Mouse (Mus musculus): ENCODE measurements around the gene Pqbp1. TPM values are rescaled to one million over a fixed set of nuclear protein-coding genes. Genes with fewer than 3 reads are reported as not detected.
"Not testable (repeated sequence)": the region's sequence is repeated elsewhere in the genome, so short reads cannot be mapped to it uniquely, and the experiment has no call there.

The Pqbp1 gene
- total RNA-seq (2021), result 100 to 1,000 TPM; 120 to 121 TPM
- long read RNA-seq, experiment 1, transcript Pqbp1-203 (7 exons, 1,148 nt), result major isoform, 36 of 85 reads
- long read RNA-seq, experiment 1, transcript Pqbp1-201 (7 exons, 1,104 nt), result minor isoform, 30 of 85 reads
- long read RNA-seq, experiment 1, partial matches to known transcripts, result 4 of 85 reads
- long read RNA-seq, experiment 1, other reads (novel, unspliced or antisense), result 13 of 85 reads
- long read RNA-seq, experiment 2, transcript Pqbp1-201 (7 exons, 1,104 nt), result major isoform, 21 of 30 reads
- long read RNA-seq, experiment 2, transcript Pqbp1-203 (7 exons, 1,148 nt), result minor isoform, 6 of 30 reads
- long read RNA-seq, experiment 2, partial matches to known transcripts, result 0 of 30 reads
- long read RNA-seq, experiment 2, other reads (novel, unspliced or antisense), result 2 of 30 reads

DNA sequence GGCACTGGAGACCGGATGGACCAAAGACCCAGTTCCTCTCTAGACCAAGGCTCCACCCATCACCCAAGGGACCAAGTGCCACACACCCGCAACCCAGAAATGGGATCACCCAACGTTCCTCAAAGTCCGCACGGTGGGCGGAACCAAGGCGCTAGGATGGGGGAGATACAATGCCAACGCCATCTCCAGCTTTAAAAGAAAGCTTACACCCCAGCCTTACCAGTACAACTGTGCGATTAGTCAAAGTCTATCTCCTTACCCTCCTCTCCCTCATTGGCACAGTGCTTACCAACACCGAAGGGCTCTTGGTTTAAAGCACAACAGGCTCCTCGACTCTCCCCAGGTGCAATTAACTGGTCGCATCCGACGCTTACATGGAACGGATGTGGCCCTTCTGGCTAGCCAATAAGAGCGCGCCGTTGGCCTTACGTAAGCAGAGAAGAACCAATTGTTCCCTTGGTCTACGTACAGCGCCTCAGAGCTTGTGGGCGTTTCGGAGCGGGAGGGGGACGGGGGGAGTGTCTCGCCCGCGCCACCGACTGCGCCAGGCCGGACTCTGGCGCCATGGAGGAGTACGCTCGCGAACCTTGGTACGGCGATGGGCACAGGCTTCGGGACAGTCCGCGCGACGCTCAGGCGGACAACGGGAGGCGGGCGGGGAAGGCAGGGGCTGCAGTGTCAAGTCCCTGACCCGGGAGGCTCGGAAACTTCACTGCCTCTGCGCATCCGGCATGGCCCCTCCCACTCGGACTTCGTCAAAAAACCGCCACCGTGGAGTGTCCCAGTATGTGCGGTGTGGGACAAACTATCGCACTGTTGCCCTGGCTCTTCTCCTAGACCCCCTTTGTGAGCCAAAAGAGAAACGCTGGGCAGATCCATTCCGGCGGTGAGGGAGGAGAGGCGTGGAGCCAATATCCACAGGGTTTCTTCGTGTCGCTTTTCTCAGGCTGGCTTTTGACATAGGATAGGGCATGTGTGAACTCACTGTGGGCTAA lies at the start of gene Pqbp1, which contains the start of gene Timm17b:
Pqbp1 (minus strand) TSS at position 390 of the 995 bp plus-strand sequence.
Timm17b (plus strand) TSS at position 478 of the 995 bp plus-strand sequence.
- DNase-seq, result peak; percentile 88 to 89

DNA sequence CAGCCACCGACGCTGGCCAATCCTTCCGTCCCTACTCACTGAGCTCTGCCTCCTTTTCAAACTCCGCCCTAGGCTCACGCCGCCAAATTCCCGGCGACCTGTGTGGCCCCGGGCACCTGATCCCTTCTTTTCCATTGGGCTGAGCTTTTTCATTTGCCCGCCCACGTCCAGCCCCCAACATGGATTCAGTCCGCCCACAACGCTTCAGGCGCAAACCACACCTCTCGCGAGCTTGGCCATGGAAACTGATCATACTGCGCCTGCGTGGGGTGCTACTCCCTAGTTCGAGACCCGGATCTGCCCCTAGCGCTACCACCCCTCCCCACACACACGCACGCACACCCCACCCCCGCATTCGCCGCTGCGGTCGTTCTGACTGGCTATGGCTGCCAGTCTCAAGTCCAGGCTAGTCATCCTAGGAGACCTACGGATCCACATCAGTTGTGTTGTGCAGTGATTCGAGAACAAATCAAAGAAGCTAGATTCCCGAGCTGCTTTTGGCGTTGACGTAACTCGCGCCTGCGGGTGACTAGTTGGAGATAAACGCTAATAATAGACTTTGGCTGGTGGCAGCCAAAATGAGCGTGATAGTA lies 48.9 kb upstream of the Pqbp1 start:
- peak; percentile 93 for DNase-seq

DNA sequence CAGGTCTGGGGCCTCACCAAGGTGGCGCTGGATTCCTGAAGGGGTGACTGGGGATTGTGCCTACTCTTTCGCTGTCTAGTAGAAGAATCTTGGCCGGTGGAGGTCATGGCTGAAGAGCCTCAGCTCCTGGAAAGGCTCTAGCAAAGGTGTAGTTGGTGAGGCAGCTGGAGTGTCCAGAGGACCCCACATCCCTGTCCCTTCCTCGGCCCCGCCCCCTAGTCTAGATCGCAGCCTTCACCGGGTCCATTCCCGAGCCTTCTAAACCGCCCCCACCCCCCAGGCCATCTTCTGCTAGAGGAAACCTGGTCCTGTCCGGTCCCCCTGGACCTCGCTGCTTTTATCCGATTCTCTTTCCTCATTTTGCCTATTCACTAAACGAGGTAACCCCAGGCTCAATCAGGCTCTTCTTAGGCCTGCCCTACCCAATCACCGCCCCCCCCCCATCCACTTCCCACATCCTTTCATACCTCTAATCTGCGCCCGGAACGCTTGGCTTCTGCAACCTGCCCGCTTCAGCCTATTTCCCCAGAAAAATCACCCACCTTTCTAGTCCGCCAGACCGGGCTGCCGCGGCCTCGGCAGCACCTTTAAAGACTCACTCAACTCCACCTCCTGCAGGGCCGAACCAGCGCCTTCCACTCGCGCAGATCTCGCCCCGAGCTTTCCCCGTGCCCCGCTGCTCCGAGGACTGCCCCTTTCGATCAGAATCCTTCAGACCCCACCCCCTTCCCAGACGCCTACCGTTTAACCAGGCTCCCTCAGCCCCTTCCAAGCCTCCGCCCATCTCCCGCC lies 48.2 kb upstream of the Pqbp1 start, which contains the start of gene Hdac6:
Hdac6 (minus strand) TSS at position 782 of the 792 bp plus-strand sequence.
- DNase-seq, result peak in 1 of 2 experiments; percentile 14

DNA sequence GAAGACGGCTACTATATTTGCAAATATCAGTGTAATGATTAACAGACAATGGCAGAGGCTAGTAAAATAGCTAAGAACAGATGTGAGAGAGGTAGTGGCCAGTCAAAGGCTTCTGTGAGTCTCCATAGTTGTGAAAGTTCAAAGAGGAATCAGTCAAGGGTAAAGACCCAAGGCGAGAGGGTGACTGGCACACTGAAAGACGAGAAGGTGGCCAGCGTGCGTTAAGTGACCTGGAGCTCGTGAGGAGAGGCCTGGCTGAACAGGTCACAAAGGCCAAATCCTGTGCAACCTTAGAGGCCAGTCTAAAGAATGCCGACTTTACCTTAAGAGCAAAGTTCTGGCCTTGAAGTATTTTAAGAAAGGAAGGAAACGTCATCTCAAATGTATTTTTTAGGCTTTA lies 46.5 kb upstream of the Pqbp1 start:
- no peak for DNase-seq

DNA sequence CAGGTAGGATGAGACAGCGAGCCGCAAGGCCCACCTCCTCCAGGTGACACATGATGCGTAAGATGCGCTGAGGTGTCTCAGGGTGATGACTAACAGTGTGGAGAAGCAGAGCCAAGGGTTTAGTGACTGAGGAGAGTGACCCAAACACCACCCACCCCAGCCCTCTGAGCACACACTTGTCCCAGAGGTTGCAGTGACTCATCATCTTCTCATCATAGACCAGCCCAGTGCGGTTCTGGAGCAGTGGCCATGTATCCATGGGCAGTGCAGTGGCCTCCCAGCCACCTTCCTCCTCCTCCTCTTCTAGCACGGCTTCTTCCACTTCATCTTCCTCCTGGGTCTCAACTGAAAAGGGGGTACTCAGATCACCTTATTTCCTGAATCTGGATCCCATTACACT lies 38.6 kb upstream of the Pqbp1 start:
- DNase-seq, result no peak

DNA sequence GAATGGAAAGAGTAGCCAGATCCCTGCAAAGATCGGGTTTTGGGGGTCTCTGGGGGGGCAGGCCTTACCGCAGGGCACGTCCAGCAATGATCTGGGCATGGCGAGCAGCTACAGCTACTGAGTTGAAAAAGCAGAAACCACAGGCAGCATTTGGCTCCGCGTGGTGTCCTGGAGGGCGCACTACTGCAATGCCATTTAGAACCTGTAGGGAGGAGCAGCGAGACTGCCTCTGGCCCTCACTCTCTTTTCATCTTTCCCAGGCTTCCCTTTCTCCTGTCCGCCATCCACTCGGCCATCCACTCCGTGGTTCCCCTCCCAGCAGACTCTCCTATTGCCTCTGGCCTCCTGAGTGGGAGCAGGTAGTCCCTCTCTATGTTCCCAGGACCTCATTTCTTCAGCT lies 37.8 kb upstream of the Pqbp1 start:
- no peak for DNase-seq

DNA sequence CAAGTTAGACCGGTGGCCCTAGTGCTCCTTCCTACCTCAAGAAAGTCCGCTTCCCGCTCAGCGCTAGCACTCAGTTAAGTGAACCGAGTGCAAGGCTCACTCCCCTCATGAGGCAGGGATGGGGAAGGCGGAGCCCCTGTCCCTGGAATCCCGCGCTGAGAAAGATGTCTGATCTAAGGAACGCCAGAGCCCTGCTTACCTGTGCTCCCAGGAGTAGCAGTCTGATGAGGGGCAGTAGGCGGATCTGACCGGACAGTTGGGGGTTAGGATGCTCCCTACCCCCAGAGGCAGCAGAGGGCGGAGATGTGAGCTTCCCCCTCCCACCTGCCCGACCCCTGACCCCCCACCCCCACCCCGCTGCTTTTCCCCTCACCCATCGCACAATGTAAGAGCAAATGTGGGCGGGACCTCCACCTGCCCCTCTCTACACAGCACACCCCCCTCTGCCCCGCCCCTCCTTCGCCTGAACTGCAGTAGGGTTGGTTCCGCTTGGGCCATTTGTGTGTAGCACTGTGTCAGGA lies 29.3 kb upstream of the Pqbp1 start, which contains the start of gene Eras:
Eras (minus strand) TSS at position 338 of the 521 bp plus-strand sequence.
- DNase-seq, result no peak

DNA sequence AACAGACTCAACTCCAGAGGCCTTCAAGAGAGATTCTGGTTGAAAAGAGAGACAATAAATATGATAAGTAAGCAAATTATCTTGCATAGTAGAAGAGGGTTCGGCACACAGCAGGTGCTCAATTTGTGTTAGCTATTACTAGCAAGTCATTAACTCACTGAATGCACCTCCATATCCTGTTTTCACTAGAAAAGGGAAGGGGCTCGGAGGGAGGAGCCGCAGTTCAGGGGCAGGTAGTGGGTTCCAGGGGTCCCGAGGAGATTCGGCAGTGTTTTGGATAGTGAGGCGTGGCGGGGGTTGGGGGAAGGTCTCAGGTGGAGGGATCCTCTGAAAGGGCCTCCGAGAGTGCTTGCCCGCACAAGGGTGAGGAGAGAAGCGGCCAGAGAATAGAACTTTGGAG lies 28.0 kb upstream of the Pqbp1 start:
- no peak for DNase-seq

DNA sequence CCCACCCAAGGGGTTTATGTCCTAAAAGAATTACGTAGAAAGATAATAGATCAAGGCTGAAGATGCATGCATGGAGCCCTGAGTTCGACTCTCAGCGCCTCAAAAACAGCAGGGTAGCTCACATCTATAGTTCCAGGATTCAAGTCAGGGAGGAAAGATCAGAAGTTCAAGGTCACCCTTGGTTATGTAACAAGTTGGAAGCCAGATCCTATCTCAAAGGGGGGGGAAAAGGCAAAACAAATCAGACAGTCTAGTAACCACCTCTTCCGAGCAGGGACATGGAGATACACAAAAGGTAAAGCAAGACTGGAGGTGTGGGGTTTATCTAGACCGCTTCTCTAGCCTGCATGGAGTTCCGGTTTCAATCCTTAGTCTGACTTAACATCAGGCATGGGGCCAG lies 27.2 kb upstream of the Pqbp1 start:
- DNase-seq, result no peak

DNA sequence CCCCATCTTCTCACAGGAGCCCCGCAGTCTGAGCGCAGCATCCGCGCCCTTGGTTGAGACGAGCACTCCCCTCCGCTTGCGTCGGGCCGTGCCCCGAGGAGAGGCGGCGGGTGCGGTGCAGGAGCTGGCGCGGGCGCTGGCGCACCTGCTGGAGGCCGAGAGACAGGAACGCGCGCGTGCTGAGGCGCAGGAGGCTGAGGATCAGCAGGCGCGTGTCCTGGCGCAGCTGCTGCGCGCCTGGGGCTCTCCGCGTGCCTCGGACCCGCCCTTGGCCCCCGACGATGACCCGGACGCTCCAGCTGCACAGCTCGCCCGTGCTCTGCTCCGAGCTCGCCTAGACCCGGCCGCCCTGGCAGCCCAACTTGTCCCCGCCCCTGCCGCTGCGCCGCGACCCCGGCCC lies 23.0 kb upstream of the Pqbp1 start:
- DNase-seq, result peak in 1 of 2 experiments; percentile 19

DNA sequence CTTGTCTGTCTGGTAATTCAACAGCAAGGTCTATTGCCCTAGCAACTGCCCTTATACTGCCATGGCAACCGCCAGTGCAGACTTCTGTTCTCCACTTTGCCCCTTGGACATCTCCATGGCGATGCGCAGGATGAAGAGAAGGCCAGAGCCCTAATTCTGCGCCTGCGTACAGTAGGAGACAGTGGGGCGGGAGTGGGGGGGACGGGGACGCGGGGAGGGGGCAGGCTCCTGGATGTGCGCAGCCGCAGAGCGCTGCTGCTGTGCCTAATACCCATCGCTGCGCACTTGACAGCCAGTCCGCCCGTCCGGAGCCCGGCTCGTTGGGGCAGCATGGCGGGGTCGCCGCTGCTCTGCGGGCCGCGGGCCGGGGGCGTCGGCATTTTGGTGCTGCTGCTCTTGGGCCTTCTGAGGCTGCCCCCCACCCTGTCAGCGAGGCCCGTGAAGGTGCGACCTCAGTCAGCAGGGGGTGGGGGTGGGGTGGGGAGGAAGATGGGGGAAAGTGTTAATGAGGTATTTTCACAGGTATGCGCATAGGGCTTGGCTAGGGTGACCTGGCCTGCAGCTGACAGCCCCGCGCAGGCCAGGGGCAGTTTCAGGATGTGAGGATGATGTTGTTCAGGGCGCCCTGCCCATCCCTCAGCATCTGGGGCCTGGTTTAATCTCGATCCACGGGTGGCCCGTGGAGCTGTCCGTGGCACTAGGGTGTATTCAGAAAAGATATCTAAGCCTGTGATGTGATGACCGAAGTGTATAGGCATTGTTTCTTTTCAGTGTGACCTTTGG lies 20.7 kb upstream of the Pqbp1 start, which contains the start of gene Pcsk1n:
Pcsk1n (plus strand) TSS at position 222 of the 783 bp plus-strand sequence.
- DNase-seq, result peak in 1 of 2 experiments; percentile 17

DNA sequence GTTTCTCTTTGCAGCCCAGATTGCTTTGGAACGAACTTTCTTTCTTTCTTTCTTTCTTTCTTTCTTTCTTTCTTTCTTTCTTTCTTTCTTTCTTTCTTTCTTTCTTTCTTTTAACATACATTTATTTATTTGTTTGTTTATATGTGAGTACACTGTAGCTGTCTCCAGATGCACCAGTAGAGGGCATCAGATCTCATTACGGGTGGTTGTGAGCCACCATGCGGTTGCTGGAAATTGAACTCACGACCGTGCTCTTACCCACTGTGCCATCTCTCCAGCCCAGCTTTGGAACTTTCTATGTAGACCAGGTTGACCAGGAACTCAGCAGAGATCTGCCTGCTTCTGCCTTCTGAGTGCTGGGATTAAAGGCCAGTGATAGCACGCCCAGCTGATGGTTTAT lies 18.9 kb upstream of the Pqbp1 start:
- not testable (repeated sequence) for DNase-seq

DNA sequence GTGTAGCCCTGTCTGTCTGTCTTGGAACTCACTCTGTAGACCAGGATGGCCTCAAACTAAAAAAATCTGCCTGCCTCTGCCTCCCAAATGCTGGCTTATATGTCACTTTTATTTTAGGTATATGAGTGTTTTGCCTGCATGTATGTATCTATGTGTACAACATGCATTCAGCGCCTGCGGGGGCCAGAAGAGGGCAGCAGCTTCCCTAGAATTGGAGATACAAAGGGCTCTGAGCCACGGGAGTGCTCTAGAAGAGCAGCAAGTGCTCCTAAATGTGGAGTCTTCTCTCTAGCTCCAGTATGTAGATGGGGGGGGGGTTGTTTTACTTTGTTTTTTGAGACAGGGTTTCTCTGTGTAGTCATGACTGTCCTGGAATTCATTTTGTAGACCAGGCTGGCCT lies 16.6 kb upstream of the Pqbp1 start:
- DNase-seq, result peak; percentile 44 to 46

DNA sequence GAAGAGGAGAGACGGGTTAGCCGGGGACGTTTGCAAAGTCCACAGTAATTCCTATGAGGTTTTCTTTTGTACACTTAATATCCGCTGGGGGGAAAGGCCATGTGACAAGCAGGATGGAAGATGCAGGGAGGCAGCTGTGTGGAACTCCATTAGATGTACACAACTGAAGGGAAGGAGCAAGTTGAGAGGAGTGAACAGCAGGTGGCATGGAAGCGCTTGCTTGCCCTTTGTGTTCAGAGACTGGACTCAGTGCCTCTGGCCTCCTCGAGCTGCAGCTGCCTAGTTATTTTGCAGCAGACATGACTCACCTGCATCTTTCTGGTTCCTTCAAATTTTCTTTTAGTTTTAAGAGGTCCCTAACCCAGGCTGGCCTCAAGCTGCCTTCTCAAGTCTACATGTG lies 11.4 kb upstream of the Pqbp1 start:
- DNase-seq, result peak in 1 of 2 experiments; percentile 29

DNA sequence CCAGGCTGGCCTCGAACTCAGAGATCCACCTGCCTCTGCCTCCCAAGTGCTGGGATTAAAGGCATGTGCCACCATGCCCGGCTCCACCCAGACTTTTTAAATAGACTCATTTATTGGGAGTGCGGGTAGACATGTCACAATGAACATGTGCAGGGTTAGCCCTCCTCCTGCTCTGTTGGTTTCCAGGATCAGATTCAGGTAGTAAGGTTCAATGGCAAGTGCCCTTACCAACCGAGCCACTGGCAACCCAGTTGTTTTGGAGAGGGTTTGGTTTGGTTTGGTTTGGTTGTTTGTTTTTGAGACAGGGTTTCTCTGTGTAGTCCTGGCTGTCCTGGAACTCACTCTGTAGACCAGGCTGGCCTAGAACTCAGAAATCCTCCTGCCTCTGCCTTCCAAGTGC lies 10.2 kb upstream of the Pqbp1 start, which contains the start of gene Gm10490:
Gm10490 (plus strand) TSS at position 301 of the 400 bp plus-strand sequence.
- DNase-seq, result not testable (repeated sequence)

DNA sequence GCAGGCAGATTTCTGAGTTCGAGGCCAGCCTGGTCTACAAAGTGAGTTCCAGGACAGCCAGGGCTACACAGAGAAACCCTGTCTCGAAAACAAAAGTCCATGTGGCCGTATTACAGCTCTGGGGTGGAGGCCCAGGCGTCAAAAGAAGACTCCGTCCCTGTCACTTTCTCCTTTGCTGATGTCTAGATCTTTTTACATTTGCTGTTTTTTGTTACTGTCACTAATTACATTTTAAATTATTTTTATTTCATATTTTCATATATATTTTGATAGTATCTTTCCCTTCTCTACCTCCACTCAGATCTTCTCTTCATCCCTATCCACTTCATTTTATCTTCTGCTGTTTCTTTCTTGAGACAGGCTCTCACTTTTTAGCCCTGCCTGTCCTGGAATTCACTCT lies 8.7 kb upstream of the Pqbp1 start, which contains the start of gene Gm10491:
Gm10491 (minus strand) TSS at position 101 of the 400 bp plus-strand sequence.
- DNase-seq, result no peak

DNA sequence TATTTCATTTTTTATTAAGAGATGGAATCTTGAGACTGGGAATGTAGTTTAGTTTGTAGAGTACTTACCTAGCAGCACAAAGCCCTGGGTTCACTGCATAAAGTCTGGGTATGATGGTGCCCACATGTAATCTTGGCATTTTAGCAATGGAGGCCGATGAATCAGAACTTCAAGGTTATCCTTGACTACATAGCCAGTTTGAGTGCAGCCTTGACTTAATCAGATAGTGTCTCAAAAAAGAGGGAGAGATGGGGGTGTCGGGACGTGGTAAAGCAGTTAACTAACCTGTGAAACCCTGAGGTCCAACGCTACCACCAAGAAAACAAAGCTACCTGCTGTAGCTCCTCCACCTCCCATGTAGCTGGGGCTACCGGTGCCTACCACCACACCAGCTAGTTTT lies 5.4 kb upstream of the Pqbp1 start:
- peak in 1 of 2 experiments; percentile 18 for DNase-seq

DNA sequence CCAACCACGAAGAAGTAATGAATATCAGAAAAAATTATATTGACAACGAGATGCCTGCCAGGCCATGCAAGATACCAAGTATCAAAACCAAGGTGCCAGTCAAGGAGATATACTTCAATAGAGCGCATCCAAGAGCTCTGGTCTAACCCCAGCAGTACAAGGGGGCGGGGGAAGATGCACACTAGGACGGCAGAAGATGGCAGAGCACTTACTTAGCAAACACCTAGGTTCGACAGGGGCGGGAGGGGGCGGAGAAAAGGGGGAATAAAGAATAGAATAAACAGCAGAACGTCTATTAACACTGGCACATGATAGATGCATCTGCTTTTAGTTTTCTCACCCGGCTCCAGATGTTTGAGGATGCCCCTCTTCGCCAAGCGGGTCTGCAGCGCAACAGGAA lies 858 bp downstream of the Pqbp1 start:
- no peak for DNase-seq

DNA sequence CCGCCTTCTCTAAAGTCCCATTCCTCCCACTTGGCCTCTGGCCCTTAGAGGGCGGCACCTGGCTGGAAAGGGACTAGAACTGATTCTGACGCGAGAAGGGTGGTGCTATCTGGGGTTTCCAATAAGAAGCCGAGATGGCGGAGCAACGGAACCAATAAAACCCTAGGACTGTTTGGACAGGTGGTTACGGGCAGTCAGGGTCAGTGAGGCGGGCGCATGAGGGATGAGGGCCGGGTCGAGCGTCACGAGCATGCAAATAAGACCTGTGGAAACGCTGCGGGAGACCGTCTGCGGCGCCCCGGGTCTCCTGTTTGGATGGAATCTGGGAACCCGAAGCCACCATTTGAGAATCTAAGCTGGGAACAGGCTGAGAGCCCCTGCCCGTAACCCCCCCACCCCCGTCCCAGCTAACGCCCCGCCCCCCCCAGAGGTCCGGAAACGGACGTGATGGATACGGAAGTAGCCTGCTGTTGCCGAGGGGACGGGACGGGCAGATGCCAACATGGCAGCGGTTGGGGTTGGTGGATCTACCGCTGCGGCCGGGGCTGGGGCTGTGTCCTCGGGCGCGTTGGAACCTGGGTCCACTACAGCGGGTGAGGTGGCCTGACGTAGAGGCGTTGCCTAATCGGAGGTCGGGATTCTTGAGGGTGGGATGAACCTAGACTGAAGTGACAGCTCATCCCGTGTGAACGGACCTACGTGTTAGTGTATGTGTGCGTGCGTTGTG lies 15.1 kb downstream of the Pqbp1 start, which contains the start of gene Slc35a2:
Slc35a2 (plus strand) TSS at position 188 of the 727 bp plus-strand sequence.
- peak; percentile 88 for DNase-seq

Data from adrenal gland, postnatal 36 days (tissue).